Mouse (Mus musculus) layer of hippocampus, adult 8-10 months (tissue): ENCODE data around the gene Clasp2. TPM values are rescaled to one million over a fixed set of nuclear protein-coding genes. Genes with fewer than 3 reads are reported as not detected.
"Not testable (repeated sequence)": the region's sequence is repeated elsewhere in the genome, so short reads cannot be mapped to it uniquely, and the experiment has no call there.

Experiments
- DNase-seq, 2 experiments: peaks; one replicate each; pipeline ENCODE4 v3.0.0; 2022; ENCODE audit warnings: low spot score in 2 of 2
- total RNA-seq, 4 experiments: library from RNA; stranded (reverse); gene quantifications; 2 replicates each; pipeline ENCODE4 v1.2.4; 2022

Clasp2 gene
- total RNA-seq, 4 experiments from 2014 or later, result 189 to 217 (median 199) TPM

- no peak for DNase-seq
These were observed 14.8 kb downstream of the Clasp2 start for GRCm38 (mm10) chr9:113755888-113756719.

GRCm38 (mm10) chr9:113758472-113758871, 17.2 kb downstream of the Clasp2 start:
- no peak for DNase-seq

- DNase-seq, result no peak
These were observed 18.4 kb downstream of the Clasp2 start for GRCm38 (mm10) chr9:113759684-113760083.

GRCm38 (mm10) chr9:113762389-113762788, 21.1 kb downstream of the Clasp2 start:
- DNase-seq, result no peak

- no peak for DNase-seq
These were observed 21.9 kb downstream of the Clasp2 start for GRCm38 (mm10) chr9:113763123-113763522.

GRCm38 (mm10) chr9:113770640-113771039, 29.4 kb downstream of the Clasp2 start:
- no peak for DNase-seq

- DNase-seq, result no peak
These were observed 39.6 kb downstream of the Clasp2 start for GRCm38 (mm10) chr9:113780863-113781262.

GRCm38 (mm10) chr9:113782362-113783005, 41.2 kb downstream of the Clasp2 start:
- DNase-seq, result no peak

- no peak for DNase-seq
These were observed 42.4 kb downstream of the Clasp2 start for GRCm38 (mm10) chr9:113783674-113784073.

GRCm38 (mm10) chr9:113789283-113789682, 48.0 kb downstream of the Clasp2 start:
- DNase-seq, result not testable (repeated sequence)

- peak; percentile 88 to 90 for DNase-seq
These were observed 51.6 kb downstream of the Clasp2 start for GRCm38 (mm10) chr9:113792651-113793512.

GRCm38 (mm10) chr9:113793513-113793905, 52.2 kb downstream of the Clasp2 start:
- no peak for DNase-seq

GRCm38 (mm10) chr9:113793966-113794365, 52.7 kb downstream of the Clasp2 start:
- no peak for DNase-seq

GRCm38 (mm10) chr9:113797206-113797605, 55.9 kb downstream of the Clasp2 start:
- no peak for DNase-seq

- DNase-seq, result no peak
These were observed 59.4 kb downstream of the Clasp2 start for GRCm38 (mm10) chr9:113800671-113801070.

- no peak for DNase-seq
These were observed 61.5 kb downstream of the Clasp2 start for GRCm38 (mm10) chr9:113802734-113803133.

GRCm38 (mm10) chr9:113803751-113804150, 62.5 kb downstream of the Clasp2 start:
- DNase-seq, result no peak

- no peak for DNase-seq
These were observed 64.1 kb downstream of the Clasp2 start for GRCm38 (mm10) chr9:113805359-113805758.

- no peak for DNase-seq
These were observed 70.1 kb downstream of the Clasp2 start for GRCm38 (mm10) chr9:113811327-113811726.

- peak; percentile 72 to 75 for DNase-seq
These were observed 70.8 kb downstream of the Clasp2 start for GRCm38 (mm10) chr9:113811957-113812670.

GRCm38 (mm10) chr9:113812671-113813001, 71.4 kb downstream of the Clasp2 start:
- DNase-seq, result peak in 1 of 2 experiments; percentile 53
